Mouse (Mus musculus) kidney, adult 2 months (tissue): ENCODE measurements around the gene Sowahc.

ENCODE experiments used
- CTCF ChIP-seq: fragments of 200-500 bp; conservative IDR thresholded peaks from 2 replicates; pipeline ENCODE4 v1.5.1; 2011; ENCODE audit warnings: low read depth, mild to moderate bottlenecking, control low read depth, low read length, moderate library complexity, mixed read lengths; ENCODE audit not compliant: insufficient read depth, insufficient read length
- POLR2A ChIP-seq: fragments of 200-500 bp; IDR thresholded peaks from one replicate; pipeline ENCODE4 v1.6.1; 2011; ENCODE audit warnings: low read depth, low read length, control low read depth

GRCm38 (mm10) chr10:59265067-59265466 lies 43.3 kb downstream of the Sowahc start:
- no peak for TF ChIP-seq CTCF
- TF ChIP-seq POLR2A = no peak
